Mouse (Mus musculus): ENCODE data around the gene Gm20532. TPM values are rescaled to one million over a fixed set of nuclear protein-coding genes. Genes with fewer than 3 reads are reported as not detected.

Gene Gm20532
- polyA plus RNA-seq, 2 experiments = not detected

GRCm38 (mm10) chr2:26615459-26616124, 29.2 kb downstream of the Gm20532 start:
- 53% methylated on average over 4 of the region's 4 CpGs for WGBS (ENCODE audit: insufficient replicate concordance)
- TF ChIP-seq CTCF (IDR thresholded peaks at IDR 0.05; ENCODE audit: low read depth) (no peak), EP300 (IDR thresholded peaks at IDR 0.05; ENCODE audit: low read depth) (no peak)

GRCm38 (mm10) chr2:26617331-26617730, 30.9 kb downstream of the Gm20532 start:
- Histone ChIP-seq H3K9ac (replicated peaks) (no peak overlapping the region), H3K4me2 (ENCODE audit: low read depth) (no peak overlapping the region), H3K4me1 (replicated peaks; ENCODE audit: control insufficient read depth in 2 of 2, insufficient read depth in 2 of 2, low read length in 1 of 2) (no peaks in the 10 kb centered on the region), H3K27ac (no peak overlapping the region), H3K36me3 (replicated peaks; ENCODE audit: control insufficient read depth, insufficient read depth, low read depth) (no peaks in the 10 kb centered on the region), H3K27me3 (ENCODE audit: control insufficient read depth, insufficient read depth, low read length) (no peaks in the 10 kb centered on the region), H3K4me3 (ENCODE audit: insufficient read depth in 1 of 2, low read depth in 2 of 2, low read length in 2 of 2) (no peak overlapping the region), H3K9me3 (ENCODE audit: control insufficient read depth, low read length) (no peaks in the 10 kb centered on the region)
- no peak for TF ChIP-seq CTCF (IDR thresholded peaks at IDR 0.05; ENCODE audit: low read depth)
- TF ChIP-seq EP300 (IDR thresholded peaks at IDR 0.05; ENCODE audit: low read depth) = no peak
- no peak for ATAC-seq (ENCODE audit: insufficient read depth)
- no peak for DNase-seq (ENCODE audit: low read depth in 3 of 3, low spot score in 3 of 3)
- 48% methylated on average over 6 of the region's 6 CpGs for WGBS (ENCODE audit: insufficient replicate concordance)

More at GRCm38 (mm10) chr2:26615459-26616124, 29.2 kb downstream of the Gm20532 start:
- Histone ChIP-seq H3K27me3 (ENCODE audit: control insufficient read depth, insufficient read depth, low read length) (no peaks in the 10 kb centered on the region), H3K4me1 (replicated peaks; ENCODE audit: control insufficient read depth in 2 of 2, insufficient read depth in 2 of 2, low read length in 1 of 2) (no peaks in the 10 kb centered on the region), H3K4me3 (ENCODE audit: insufficient read depth in 1 of 2, low read depth in 2 of 2, low read length in 2 of 2) (no peak overlapping the region), H3K9ac (replicated peaks) (no peak overlapping the region), H3K27ac (no peak overlapping the region), H3K9me3 (ENCODE audit: control insufficient read depth, low read length) (no peaks in the 10 kb centered on the region), H3K36me3 (replicated peaks; ENCODE audit: control insufficient read depth, insufficient read depth, low read depth) (no peaks in the 10 kb centered on the region), H3K4me2 (ENCODE audit: low read depth) (no peak overlapping the region)
- no peak for ATAC-seq (ENCODE audit: insufficient read depth)
- DNase-seq (ENCODE audit: low read depth in 3 of 3, low spot score in 3 of 3) = no peak

GRCm38 (mm10) chr2:26617928-26618327, 31.5 kb downstream of the Gm20532 start:
- H3K9me3 ChIP-seq (ENCODE audit: control insufficient read depth, low read length) = no peaks in the 10 kb centered on the region
- no peak overlapping the region for H3K27ac ChIP-seq
- WGBS (ENCODE audit: insufficient replicate concordance) = 58% methylated on average over 7 of the region's 7 CpGs
- no peaks in the 10 kb centered on the region for H3K4me1 ChIP-seq (replicated peaks; ENCODE audit: control insufficient read depth in 2 of 2, insufficient read depth in 2 of 2, low read length in 1 of 2)
- TF ChIP-seq EP300 (IDR thresholded peaks at IDR 0.05; ENCODE audit: low read depth) = no peak
- TF ChIP-seq CTCF (IDR thresholded peaks at IDR 0.05; ENCODE audit: low read depth) = no peak
- no peaks in the 10 kb centered on the region for H3K36me3 ChIP-seq (replicated peaks; ENCODE audit: control insufficient read depth, insufficient read depth, low read depth)
- H3K27me3 ChIP-seq (ENCODE audit: control insufficient read depth, insufficient read depth, low read length) = no peaks in the 10 kb centered on the region
- DNase-seq (ENCODE audit: low read depth in 3 of 3, low spot score in 3 of 3) = no peak
- no peak overlapping the region for H3K4me3 ChIP-seq (ENCODE audit: insufficient read depth in 1 of 2, low read depth in 2 of 2, low read length in 2 of 2)
- no peak for ATAC-seq (ENCODE audit: insufficient read depth)
- no peak overlapping the region for H3K9ac ChIP-seq (replicated peaks)
- H3K4me2 ChIP-seq (ENCODE audit: low read depth) = no peak overlapping the region

GRCm38 (mm10) chr2:26621246-26621645, 34.8 kb downstream of the Gm20532 start:
- Histone ChIP-seq H3K9ac (replicated peaks) (no peak overlapping the region), H3K27ac (no peak overlapping the region), H3K36me3 (replicated peaks; ENCODE audit: control insufficient read depth, insufficient read depth, low read depth) (no peaks in the 10 kb centered on the region), H3K4me2 (ENCODE audit: low read depth) (no peak overlapping the region), H3K4me3 (ENCODE audit: insufficient read depth in 1 of 2, low read depth in 2 of 2, low read length in 2 of 2) (no peak overlapping the region), H3K4me1 (replicated peaks; ENCODE audit: control insufficient read depth in 2 of 2, insufficient read depth in 2 of 2, low read length in 1 of 2) (no peaks in the 10 kb centered on the region), H3K9me3 (ENCODE audit: control insufficient read depth, low read length) (no peaks in the 10 kb centered on the region), H3K27me3 (ENCODE audit: control insufficient read depth, insufficient read depth, low read length) (no peaks in the 10 kb centered on the region)
- DNase-seq (ENCODE audit: low read depth in 3 of 3, low spot score in 3 of 3) (no peak), ATAC-seq (ENCODE audit: insufficient read depth) (no peak)
- 54% methylated on average over 2 of the region's 2 CpGs for WGBS (ENCODE audit: insufficient replicate concordance)
- no peak for TF ChIP-seq EP300 (IDR thresholded peaks at IDR 0.05; ENCODE audit: low read depth)
- no peak for TF ChIP-seq CTCF (IDR thresholded peaks at IDR 0.05; ENCODE audit: low read depth)

- WGBS (ENCODE audit: insufficient replicate concordance) = 42% methylated on average over 5 of the region's 5 CpGs
- no peaks in the 10 kb centered on the region for H3K36me3 ChIP-seq (replicated peaks; ENCODE audit: control insufficient read depth, insufficient read depth, low read depth)
- no peak overlapping the region for H3K9ac ChIP-seq (replicated peaks)
- no peaks in the 10 kb centered on the region for H3K4me1 ChIP-seq (replicated peaks; ENCODE audit: control insufficient read depth in 2 of 2, insufficient read depth in 2 of 2, low read length in 1 of 2)
- H3K4me3 ChIP-seq (ENCODE audit: insufficient read depth in 1 of 2, low read depth in 2 of 2, low read length in 2 of 2) = no peak overlapping the region
- H3K27ac ChIP-seq = no peak overlapping the region
- ATAC-seq (ENCODE audit: insufficient read depth) (no peak), DNase-seq (ENCODE audit: low read depth in 3 of 3, low spot score in 3 of 3) (no peak)
- TF ChIP-seq EP300 (IDR thresholded peaks at IDR 0.05; ENCODE audit: low read depth) (no peak), CTCF (IDR thresholded peaks at IDR 0.05; ENCODE audit: low read depth) (no peak)
- H3K27me3 ChIP-seq (ENCODE audit: control insufficient read depth, insufficient read depth, low read length) = peaks cover 4% of the 10 kb centered on the region
- no peaks in the 10 kb centered on the region for H3K9me3 ChIP-seq (ENCODE audit: control insufficient read depth, low read length)
- H3K4me2 ChIP-seq (ENCODE audit: low read depth) = no peak overlapping the region
Observed at GRCm38 (mm10) chr2:26622984-26623383, 36.5 kb downstream of the Gm20532 start.
